Mouse (Mus musculus): ENCODE results near the gene Spn. TPM values are rescaled to one million over a fixed set of nuclear protein-coding genes. Genes with fewer than 3 reads are reported as not detected.

Gene Spn
- polyA plus RNA-seq, 1 experiment = 0.44 TPM

GRCm38 (mm10) chr7:127084794-127085193 lies 52.8 kb downstream of the Spn start:
- H3K4me3 ChIP-seq (ENCODE audit: insufficient read depth, low read depth, low read length) = no peak overlapping the region

GRCm38 (mm10) chr7:127083689-127084088 lies 53.9 kb downstream of the Spn start:
- Histone ChIP-seq H3K4me3 (ENCODE audit: insufficient read depth, low read depth, low read length) (no peak overlapping the region), H3K4me1 (ENCODE audit: control insufficient read depth, insufficient read depth, insufficient read length, low read length) (no peaks in the 10 kb centered on the region), H3K27ac (replicated peaks; ENCODE audit: low read depth, low read length) (no peak overlapping the region)

More at GRCm38 (mm10) chr7:127084794-127085193, 52.8 kb downstream of the Spn start:
- H3K4me1 ChIP-seq (ENCODE audit: control insufficient read depth, insufficient read depth, insufficient read length, low read length) = 0 out of 2 replicates have a peak, but pooled peaks cover 3% of the 10 kb centered on the region
- H3K27ac ChIP-seq (replicated peaks; ENCODE audit: low read depth, low read length) = no peak overlapping the region

GRCm38 (mm10) chr7:127082995-127083394 lies 54.6 kb downstream of the Spn start:
- no peaks in the 10 kb centered on the region for H3K4me1 ChIP-seq (ENCODE audit: control insufficient read depth, insufficient read depth, insufficient read length, low read length)
- no peak overlapping the region for H3K4me3 ChIP-seq (ENCODE audit: insufficient read depth, low read depth, low read length)
- H3K27ac ChIP-seq (replicated peaks; ENCODE audit: low read depth, low read length) = no peak overlapping the region

- Histone ChIP-seq H3K4me3 (ENCODE audit: insufficient read depth, low read depth, low read length) (no peak overlapping the region), H3K27ac (replicated peaks; ENCODE audit: low read depth, low read length) (no peak overlapping the region), H3K4me1 (ENCODE audit: control insufficient read depth, insufficient read depth, insufficient read length, low read length) (no peaks in the 10 kb centered on the region)
These were observed 55.4 kb downstream of the Spn start for GRCm38 (mm10) chr7:127082271-127082670.

Other genes starting within 250 kb of the Spn start
- 41.9 and 45.2 TPM in 2 replicates for gene Tmem219, start 214.9 kb downstream of the Spn start, polyA plus RNA-seq (2012; ENCODE audit: insufficient read depth, insufficient read length, missing spikeins)
- gene Kctd13, start 208.9 kb downstream of the Spn start, polyA plus RNA-seq (2012; ENCODE audit: insufficient read depth, insufficient read length, missing spikeins) = 8.8 and 10.9 TPM in 2 replicates
- not detected in 2 replicates for gene Asphd1, start 188.2 kb downstream of the Spn start, polyA plus RNA-seq (2012; ENCODE audit: insufficient read depth, insufficient read length, missing spikeins)
- gene Sez6l2, start 187.3 kb downstream of the Spn start, polyA plus RNA-seq (2012; ENCODE audit: insufficient read depth, insufficient read length, missing spikeins) = 0.71 and 0.75 TPM in 2 replicates
- 33.4 and 41.3 TPM in 2 replicates for gene Cdipt, start 161.9 kb downstream of the Spn start, polyA plus RNA-seq (2012; ENCODE audit: insufficient read depth, insufficient read length, missing spikeins)
- 2.0 and 2.3 TPM in 2 replicates for gene Cdiptos, start 161.7 kb downstream of the Spn start, polyA plus RNA-seq (2012; ENCODE audit: insufficient read depth, insufficient read length, missing spikeins)
- gene Mvp, start 123.2 kb downstream of the Spn start, polyA plus RNA-seq (2012; ENCODE audit: insufficient read depth, insufficient read length, missing spikeins) = 27.9 and 52.7 TPM in 2 replicates
- gene Pagr1b, start 121.3 kb downstream of the Spn start, polyA plus RNA-seq (2012; ENCODE audit: insufficient read depth, insufficient read length, missing spikeins) = 14.1 TPM in 1 of 2 replicates, not detected in the other
- 5.9 and 26.0 TPM in 2 replicates for gene Pagr1a, start 120.5 kb downstream of the Spn start, polyA plus RNA-seq (2012; ENCODE audit: insufficient read depth, insufficient read length, missing spikeins)
- gene Gm42742, start 116.7 kb downstream of the Spn start, polyA plus RNA-seq (2012; ENCODE audit: insufficient read depth, insufficient read length, missing spikeins) = 12.4 TPM in 1 of 2 replicates, not detected in the other
- gene Prrt2, start 116.6 kb downstream of the Spn start, polyA plus RNA-seq (2012; ENCODE audit: insufficient read depth, insufficient read length, missing spikeins) = 0.55 and 0.58 TPM in 2 replicates
- gene Maz, start 110.8 kb downstream of the Spn start, polyA plus RNA-seq (2012; ENCODE audit: insufficient read depth, insufficient read length, missing spikeins) = 23.3 and 33.6 TPM in 2 replicates
- gene Kif22, start 95.4 kb downstream of the Spn start, polyA plus RNA-seq (2012; ENCODE audit: insufficient read depth, insufficient read length, missing spikeins) = not detected in 2 replicates
- gene Zg16, start 50.5 kb downstream of the Spn start, polyA plus RNA-seq (2012; ENCODE audit: insufficient read depth, insufficient read length, missing spikeins) = not detected in 2 replicates
- 0.96 and 1.8 TPM in 2 replicates for gene AI467606, start 46.5 kb downstream of the Spn start, polyA plus RNA-seq (2012; ENCODE audit: insufficient read depth, insufficient read length, missing spikeins)
- gene Qprt, start 15.6 kb downstream of the Spn start, polyA plus RNA-seq (2012; ENCODE audit: insufficient read depth, insufficient read length, missing spikeins) = 0.75 and 1.5 TPM in 2 replicates
- 15.3 and 17.4 TPM in 2 replicates for gene Cd2bp2, start 58.2 kb upstream of the Spn start, polyA plus RNA-seq (2012; ENCODE audit: insufficient read depth, insufficient read length, missing spikeins)
- 9.8 and 12.8 TPM in 2 replicates for gene Tbc1d10b, start 70.6 kb upstream of the Spn start, polyA plus RNA-seq (2012; ENCODE audit: insufficient read depth, insufficient read length, missing spikeins)
- 335 and 418 TPM in 2 replicates for gene Mylpf, start 71.1 kb upstream of the Spn start, polyA plus RNA-seq (2012; ENCODE audit: insufficient read depth, insufficient read length, missing spikeins)
- 3.3 and 3.4 TPM in 2 replicates for gene Zfp553, start 95.2 kb upstream of the Spn start, polyA plus RNA-seq (2012; ENCODE audit: insufficient read depth, insufficient read length, missing spikeins)
- 10.9 and 19.3 TPM in 2 replicates for gene Sept1, start 95.3 kb upstream of the Spn start, polyA plus RNA-seq (2012; ENCODE audit: insufficient read depth, insufficient read length, missing spikeins)
- gene Zfp771, start 106.5 kb upstream of the Spn start, polyA plus RNA-seq (2012; ENCODE audit: insufficient read depth, insufficient read length, missing spikeins) = 7.1 and 14.4 TPM in 2 replicates
- gene Dctpp1, start 122.9 kb upstream of the Spn start, polyA plus RNA-seq (2012; ENCODE audit: insufficient read depth, insufficient read length, missing spikeins) = 38.1 and 41.3 TPM in 2 replicates
- 125 and 144 TPM in 2 replicates for gene Sephs2, start 136.2 kb upstream of the Spn start, polyA plus RNA-seq (2012; ENCODE audit: insufficient read depth, insufficient read length, missing spikeins)
- gene Itgal, start 158.4 kb upstream of the Spn start, polyA plus RNA-seq (2012; ENCODE audit: insufficient read depth, insufficient read length, missing spikeins) = 1.1 and 2.3 TPM in 2 replicates
- gene Zfp768, start 207.8 kb upstream of the Spn start, polyA plus RNA-seq (2012; ENCODE audit: insufficient read depth, insufficient read length, missing spikeins) = 26.6 and 27.5 TPM in 2 replicates
- gene Zfp747, start 238.2 kb upstream of the Spn start, polyA plus RNA-seq (2012; ENCODE audit: insufficient read depth, insufficient read length, missing spikeins) = 1.5 and 1.8 TPM in 2 replicates
- gene 9130019O22Rik, start 249.3 kb upstream of the Spn start, polyA plus RNA-seq (2012; ENCODE audit: insufficient read depth, insufficient read length, missing spikeins) = 1.0 and 1.4 TPM in 2 replicates